8 mouse cellular contexts compared by ENCODE assay signal in genomic region chr1:133181072-133182015, GRCm38 (mm10). TPM values are rescaled to one million over a fixed set of nuclear protein-coding genes. Genes with fewer than 3 reads are reported as not detected.
DNase-seq lines count a peak whose midpoint lies in the region; ATAC-seq and TF ChIP-seq lines count a peak whose summit lies in the region.

No protein-coding gene starts in this region.

- peak; percentile 84 for DNase-seq in ES-CJ7 (ENCODE audit: low read depth, low spot score)
- peak; percentile 80 to 85 for DNase-seq in heart, postnatal 14 days
- DNase-seq in layer of hippocampus, adult 18-20 months (ENCODE audit: low spot score in 2 of 2): peak; percentile 79 to 88
- peak; percentile 76 for DNase-seq in liver, postnatal 0 days
- DNase-seq in thymus, postnatal 25 days: peak; percentile 85

- no peaks in the 10 kb centered on the region for H3K36me3 ChIP-seq in forebrain, embryonic 15.5 days
- H3K36me3 ChIP-seq in liver, postnatal 0 days (replicated peaks; ENCODE audit: insufficient read depth, low read length): no peaks in the 10 kb centered on the region

- peak overlapping the region; percentile 58 for H3K4me3 ChIP-seq in forebrain, embryonic 15.5 days
- peak overlapping the region; percentile 19 for H3K4me3 ChIP-seq in liver, postnatal 0 days (ENCODE audit: low read depth, low read length)
- peak overlapping the region; percentile 56 for H3K4me3 ChIP-seq in olfactory bulb, adult 2 months (ENCODE audit: insufficient read depth, low read depth, low read length)

- H3K27ac ChIP-seq in forebrain, embryonic 15.5 days (replicated peaks): peak overlapping the region; percentile 93
- no peak overlapping the region for H3K27ac ChIP-seq in liver, postnatal 0 days (ENCODE audit: low read depth)
- no peak overlapping the region; the same call in 1 of the 2 replicates for H3K27ac ChIP-seq in olfactory bulb, adult 2 months (ENCODE audit: insufficient read depth, low read depth, low read length)

- intact Hi-C loops in heart, postnatal 14 days (cut with DNase I): loop anchor here (1.0 to 5.0 kb wide), 3 partner anchors 46 to 125 kb away; no protein-coding TSS in a partner anchor

- TF ChIP-seq CTCF in liver, postnatal 0 days (IDR thresholded peaks at IDR 0.05; ENCODE audit: low read depth): peak; percentile 91
- peak; percentile 97 for TF ChIP-seq CTCF in olfactory bulb, adult 2 months (IDR thresholded peaks at IDR 0.05; ENCODE audit: insufficient read depth, low read depth, low read length)

- peak; percentile 56 for ATAC-seq in cerebellum, adult (ENCODE audit: insufficient number of reproducible peaks, low FRiP score, low TSS enrichment)
- ATAC-seq in forebrain, embryonic 15.5 days (replicated peaks): peak; percentile 83
- peak; percentile 81 for ATAC-seq in liver, postnatal 0 days

- H3K27me3 ChIP-seq in forebrain, embryonic 15.5 days: no peaks in the 10 kb centered on the region
- H3K27me3 ChIP-seq in liver, postnatal 0 days (ENCODE audit: insufficient read depth, low read length): peaks cover 27% of the 10 kb centered on the region

- peaks cover 52% of the 10 kb centered on the region for H3K4me1 ChIP-seq in forebrain, embryonic 15.5 days
- H3K4me1 ChIP-seq in liver, postnatal 0 days (ENCODE audit: insufficient read depth): peaks cover 5% of the 10 kb centered on the region; the same call in 1 of the 2 replicates
- H3K4me1 ChIP-seq in olfactory bulb, adult 2 months (ENCODE audit: control insufficient read depth, insufficient read depth, low read length): peaks cover 34% of the 10 kb centered on the region

- peak overlapping the region; percentile 61 for H3K9ac ChIP-seq in forebrain, embryonic 15.5 days (replicated peaks)
- H3K9ac ChIP-seq in liver, postnatal 0 days (replicated peaks): no peak overlapping the region

- H3K4me2 ChIP-seq in forebrain, embryonic 15.5 days (replicated peaks): peak overlapping the region; percentile 78
- H3K4me2 ChIP-seq in liver, postnatal 0 days (ENCODE audit: low read depth, low read length): peak overlapping the region; percentile 48

- 0% methylated on average over 31 of the region's 31 CpGs for WGBS in forebrain, embryonic 15.5 days
- 3% methylated on average over 31 of the region's 31 CpGs for WGBS in liver, postnatal 0 days (ENCODE audit: insufficient replicate concordance)
- WGBS in olfactory bulb, adult 2 months: 1% methylated on average over 31 of the region's 31 CpGs

- no peak; the same call in 1 of the 2 replicates for TF ChIP-seq POLR2A in olfactory bulb, adult 2 months (IDR thresholded peaks at IDR 0.05; ENCODE audit: insufficient read depth, low read depth, low read length)

- TF ChIP-seq EP300 in liver, postnatal 0 days (IDR thresholded peaks at IDR 0.05; ENCODE audit: low read depth): no peak

- no peaks in the 10 kb centered on the region for H3K9me3 ChIP-seq in forebrain, embryonic 15.5 days
- no peaks in the 10 kb centered on the region for H3K9me3 ChIP-seq in liver, postnatal 0 days (ENCODE audit: low read length)

RNA-seq across cellular contexts. Expression of gene Plekha6, which starts 17.3 kb away (rescaled TPM):
- 10.6 and 12.8 TPM in 2 replicates for polyA plus RNA-seq in forebrain, embryonic 15.5 days (2015; fragmentation: Nextera tagmentation; extraction: Ambion mirVana)
- total RNA-seq in heart, postnatal 14 days (2021): 10 to 100 TPM; 69.0 to 81.8 TPM
- 10 to 100 TPM; 54.5 to 59.0 TPM for total RNA-seq in layer of hippocampus, adult 18-20 months (2021)
- polyA plus RNA-seq in liver, postnatal 0 days (2015; fragmentation: Nextera tagmentation; extraction: Ambion mirVana): 3.8 and 4.0 TPM in 2 replicates
- polyA plus RNA-seq in olfactory bulb, adult 2 months (2012; ENCODE audit: insufficient read depth, insufficient read length, low replicate concordance, missing spikeins): not detected in 2 replicates

RNA-seq across cellular contexts. Expression of gene Ppp1r15b, which starts 50.4 kb away (rescaled TPM):
- 31.8 and 32.0 TPM in 2 replicates for polyA plus RNA-seq in forebrain, embryonic 15.5 days (2015; fragmentation: Nextera tagmentation; extraction: Ambion mirVana)
- total RNA-seq in heart, postnatal 14 days (2021): 10 to 100 TPM; 32.2 to 34.6 TPM
- 10 to 100 TPM; 43.7 to 44.2 TPM for total RNA-seq in layer of hippocampus, adult 18-20 months (2021)
- polyA plus RNA-seq in liver, postnatal 0 days (2015; fragmentation: Nextera tagmentation; extraction: Ambion mirVana): 24.3 and 27.0 TPM in 2 replicates
- polyA plus RNA-seq in olfactory bulb, adult 2 months (2012; ENCODE audit: insufficient read depth, insufficient read length, low replicate concordance, missing spikeins): not detected in 2 replicates
